Mouse (Mus musculus) liver, embryonic 14.5 days (tissue): ENCODE results near the gene Olfr224. TPM values are rescaled to one million over a fixed set of nuclear protein-coding genes. Genes with fewer than 3 reads are reported as not detected.
"Not testable (repeated sequence)": the region's sequence is repeated elsewhere in the genome, so short reads cannot be mapped to it uniquely, and the experiment has no call there.

Source experiments
- ATAC-seq: fragments of 200-750 bp; cut with Nextera tagmentation; 2 replicates; pipeline ENCODE4 v1.8.0; 2017; ENCODE audit warnings: moderate number of reproducible peaks, mild to moderate bottlenecking, moderate library complexity; ENCODE audit not compliant: insufficient read depth
- DNase-seq, 3 experiments: peaks; one replicate each; pipeline ENCODE4 v3.0.0-alpha.2; 2012 to 2013; ENCODE audit warnings: low read depth in 3 of 3, low spot score in 3 of 3
- H3K27ac ChIP-seq: fragments of 300-500 bp; sonication (generic); 2 replicates; pipeline ENCODE4 v1.5.1; 2014; ENCODE audit warnings: moderate library complexity, mild to moderate bottlenecking, control low read depth, inconsistent platforms
- H3K27me3 ChIP-seq: fragments of 300-500 bp; sonication (generic); 2 replicates; pipeline ENCODE4 v1.6.1; 2014; ENCODE audit warnings: mild to moderate bottlenecking, low read length, moderate library complexity; ENCODE audit not compliant: control insufficient read depth, insufficient read depth
- H3K36me3 ChIP-seq: fragments of 300-500 bp; sonication (generic); replicated peaks from 2 replicates; pipeline ENCODE4 v1.6.1; 2014; ENCODE audit warnings: low read depth; ENCODE audit not compliant: control insufficient read depth, insufficient read depth
- H3K4me1 ChIP-seq, 2 experiments: fragments of 200-500 bp in 1 of 2; fragments of 300-500 bp in 1 of 2; sonication (generic) in 1 of 2; replicated peaks; 2 replicates each; pipeline ENCODE4 v1.6.1; 2012 to 2014; ENCODE audit warnings: antibody characterized with exemption in 1 of 2, inconsistent platforms in 1 of 2, low read length in 1 of 2; ENCODE audit not compliant: control insufficient read depth in 2 of 2, insufficient read depth in 2 of 2
- H3K4me2 ChIP-seq: fragments of 300-500 bp; sonication (generic); 2 replicates; pipeline ENCODE4 v1.6.1; 2014; ENCODE audit warnings: low read depth, mild to moderate bottlenecking, control low read depth, moderate library complexity
- H3K4me3 ChIP-seq, 2 experiments: fragments of 200-500 bp in 1 of 2; fragments of 300-500 bp in 1 of 2; sonication (generic) in 1 of 2; 2 replicates each; pipeline ENCODE4 v1.5.1; 2012 to 2014; ENCODE audit warnings: low read depth in 2 of 2, low read length in 2 of 2, mild to moderate bottlenecking in 2 of 2, control low read depth in 1 of 2, inconsistent platforms in 1 of 2, moderate library complexity in 1 of 2; ENCODE audit not compliant: insufficient read depth in 1 of 2
- H3K9ac ChIP-seq: fragments of 300-500 bp; sonication (generic); replicated peaks from 2 replicates; pipeline ENCODE4 v1.6.1; 2014; ENCODE audit warnings: mild to moderate bottlenecking, control low read depth, moderate library complexity
- H3K9me3 ChIP-seq: fragments of 300-500 bp; sonication (generic); 2 replicates; pipeline ENCODE4 v1.6.1; 2016; ENCODE audit warnings: low read length, mixed read lengths; ENCODE audit not compliant: control insufficient read depth
- CTCF ChIP-seq: IDR thresholded peaks from 2 replicates; pipeline ENCODE4 v1.5.1; 2016; ENCODE audit warnings: antibody characterized with exemption, low read depth, control low read depth
- EP300 ChIP-seq: IDR thresholded peaks from 2 replicates; pipeline ENCODE4 v1.6.1; 2016; ENCODE audit warnings: antibody characterized with exemption, low read depth
- WGBS: fragments of 180-500 bp; shearing (Covaris S2); extraction: QIAGEN DNeasy Blood & Tissue Kit; methylation state at CpG from one replicate; pipeline ENCODE4 v1.1.7; 2014; ENCODE audit not compliant: insufficient replicate concordance; 5-methylcytosine and 5-hydroxymethylcytosine counted together
- polyA plus RNA-seq, 2 experiments: library from polyadenylated mRNA; depleted of rRNA in 1 of 2; stranded (reverse) in 1 of 2; unstranded in 1 of 2; fragments of >200 nt; fragmentation: Nextera tagmentation in 1 of 2; extraction: Ambion mirVana in 1 of 2; gene quantifications; 2 replicates each; pipeline versions ENCODE4 v1.2.1 to v1.2.3; 2012 to 2014

Olfr224 gene
- polyA plus RNA-seq, 2 experiments = not detected

- no peak for ATAC-seq
- no peak overlapping the region for H3K4me3 ChIP-seq
- 53% methylated on average over 8 of the region's 8 CpGs for WGBS
Observed at GRCm38 (mm10) chr11:58578636-58579035, 8.3 kb upstream of the Olfr224 start.

GRCm38 (mm10) chr11:58577430-58577829 lies 7.1 kb upstream of the Olfr224 start, which contains the start of gene Olfr325:
Olfr325 (plus strand) TSS chr11:58577730.
- H3K9ac ChIP-seq = no peak within 1 kb of the TSS

More at GRCm38 (mm10) chr11:58578636-58579035, 8.3 kb upstream of the Olfr224 start:
- no peak for DNase-seq
- Histone ChIP-seq H3K36me3 (no peaks in the 10 kb centered on the region), H3K27ac (no peak overlapping the region), H3K4me2 (no peak overlapping the region), H3K9ac (no peak overlapping the region), H3K9me3 (no peaks in the 10 kb centered on the region), H3K27me3 (no peaks in the 10 kb centered on the region), H3K4me1 (no peaks in the 10 kb centered on the region)
- TF ChIP-seq CTCF = no peak
- no peak for TF ChIP-seq EP300

GRCm38 (mm10) chr11:58555536-58555935 lies 14.8 kb downstream of the Olfr224 start, which contains the start of gene Olfr328:
Olfr328 (minus strand) TSS chr11:58555636.
- no peaks in the 10 kb centered on the region for H3K4me1 ChIP-seq
- no peak for ATAC-seq
- H3K9me3 ChIP-seq = no peaks in the 10 kb centered on the region
- no peaks in the 10 kb centered on the region for H3K36me3 ChIP-seq
- 59% methylated on average over 1 of the region's 1 CpGs for WGBS
- no peak within 1 kb of the TSS for H3K4me2 ChIP-seq
- H3K9ac ChIP-seq = no peak within 1 kb of the TSS
- TF ChIP-seq EP300 (no peak), CTCF (no peak)
- no peaks in the 10 kb centered on the region for H3K27me3 ChIP-seq
- DNase-seq = no peak
- no peak within 1 kb of the TSS for H3K4me3 ChIP-seq
- no peak within 1 kb of the TSS for H3K27ac ChIP-seq

More at GRCm38 (mm10) chr11:58577430-58577829, 7.1 kb upstream of the Olfr224 start, which contains the start of gene Olfr325:
- no peaks in the 10 kb centered on the region for H3K9me3 ChIP-seq
- no peak within 1 kb of the TSS for H3K4me2 ChIP-seq
- DNase-seq (no peak), ATAC-seq (no peak)
- no peaks in the 10 kb centered on the region for H3K27me3 ChIP-seq
- WGBS = 52% methylated on average over 1 of the region's 1 CpGs
- H3K27ac ChIP-seq = no peak within 1 kb of the TSS
- no peaks in the 10 kb centered on the region for H3K4me1 ChIP-seq
- no peak within 1 kb of the TSS for H3K4me3 ChIP-seq
- H3K36me3 ChIP-seq = no peaks in the 10 kb centered on the region
- no peak for TF ChIP-seq EP300
- TF ChIP-seq CTCF = no peak

- Histone ChIP-seq H3K4me2 (no peak within 1 kb of the TSS), H3K4me1 (no peaks in the 10 kb centered on the region), H3K27ac (no peak within 1 kb of the TSS), H3K9ac (no peak within 1 kb of the TSS), H3K4me3 (no peak within 1 kb of the TSS), H3K9me3 (no peaks in the 10 kb centered on the region), H3K27me3 (no peaks in the 10 kb centered on the region), H3K36me3 (no peaks in the 10 kb centered on the region)
- 63% methylated on average over 5 of the region's 5 CpGs for WGBS
- no peak for DNase-seq
- ATAC-seq = no peak
- TF ChIP-seq CTCF (no peak), EP300 (no peak)
Observed at GRCm38 (mm10) chr11:58546322-58546721, 24.0 kb downstream of the Olfr224 start, which contains the start of gene Olfr329-ps. Olfr329-ps (minus strand) TSS chr11:58546422.

- H3K27ac ChIP-seq, H3K4me3 ChIP-seq, H3K4me2 ChIP-seq, H3K4me1 ChIP-seq, H3K36me3 ChIP-seq, DNase-seq, H3K9me3 ChIP-seq, H3K27me3 ChIP-seq, ATAC-seq, H3K9ac ChIP-seq: not testable (repeated sequence)
Observed at GRCm38 (mm10) chr11:58534736-58535135, 35.6 kb downstream of the Olfr224 start, which contains the start of gene Olfr330. Olfr330 (minus strand) TSS chr11:58534836.

- not testable (repeated sequence) for H3K9me3 ChIP-seq, H3K4me2 ChIP-seq, H3K36me3 ChIP-seq, H3K27me3 ChIP-seq, H3K9ac ChIP-seq, ATAC-seq, H3K27ac ChIP-seq, H3K4me3 ChIP-seq, H3K4me1 ChIP-seq, DNase-seq
- 78% methylated on average over 7 of the region's 9 CpGs for WGBS
Observed at GRCm38 (mm10) chr11:58519756-58520155, 50.6 kb downstream of the Olfr224 start.

- H3K4me3 ChIP-seq, H3K27me3 ChIP-seq, H3K36me3 ChIP-seq, H3K27ac ChIP-seq, H3K4me1 ChIP-seq, DNase-seq, H3K9me3 ChIP-seq, H3K9ac ChIP-seq, H3K4me2 ChIP-seq, ATAC-seq: not testable (repeated sequence)
- WGBS = 80% methylated on average over 17 of the region's 18 CpGs
Observed at GRCm38 (mm10) chr11:58518916-58519315, 51.4 kb downstream of the Olfr224 start.
